Mouse (Mus musculus): ENCODE results near the gene Vat1. TPM values are rescaled to one million over a fixed set of nuclear protein-coding genes. Genes with fewer than 3 reads are reported as not detected.
"Not testable (repeated sequence)": the region's sequence is repeated elsewhere in the genome, so short reads cannot be mapped to it uniquely, and the experiment has no call there.

The Vat1 gene
- total and polyA plus RNA-seq, 2 experiments, result 11.2 to 30.4 TPM

GRCm38 (mm10) chr11:101450394-101450793, 15.6 kb downstream of the Vat1 start:
- peaks cover 14% of the 10 kb centered on the region; the same call in 1 of the 2 replicates for H3K79me2 ChIP-seq (ENCODE audit: control insufficient read depth, insufficient read depth, low read length)
- H3K27ac ChIP-seq (replicated peaks; ENCODE audit: insufficient read depth, low read depth, low read length), result no peak overlapping the region
- H3K4me3 ChIP-seq (ENCODE audit: insufficient read depth, low read depth, low read length), result no peak overlapping the region
- no peak for TF ChIP-seq POLR2A (IDR thresholded peaks at IDR 0.05; ENCODE audit: extremely low read depth, insufficient read depth, low read length)
- peak; percentile 48 for TF ChIP-seq CTCF (IDR thresholded peaks at IDR 0.05; ENCODE audit: low read depth, low read length)
- peaks cover 29% of the 10 kb centered on the region for H3K4me1 ChIP-seq (ENCODE audit: control insufficient read depth, insufficient read depth, low read length)
- 79% methylated on average over 3 of the region's 3 CpGs for WGBS
- H3K27me3 ChIP-seq (ENCODE audit: control insufficient read depth, insufficient read depth, low read length), result no peaks in the 10 kb centered on the region
- H3K36me3 ChIP-seq (ENCODE audit: control insufficient read depth, insufficient read depth, low read length), result peaks cover 1% of the 10 kb centered on the region
- DNase-seq (ENCODE audit: extremely low read depth, low read depth, low spot score), result peak; percentile 32
- no peak overlapping the region for H3K9ac ChIP-seq (ENCODE audit: low read depth, low read length)

GRCm38 (mm10) chr11:101449596-101449995, 16.4 kb downstream of the Vat1 start:
- 71% methylated on average over 4 of the region's 4 CpGs for WGBS
- H3K4me1 ChIP-seq (ENCODE audit: control insufficient read depth, insufficient read depth, low read length), result peaks cover 24% of the 10 kb centered on the region
- not testable (repeated sequence) for DNase-seq (ENCODE audit: extremely low read depth, low read depth, low spot score); H3K27ac ChIP-seq (replicated peaks; ENCODE audit: insufficient read depth, low read depth, low read length); H3K27me3 ChIP-seq (ENCODE audit: control insufficient read depth, insufficient read depth, low read length); H3K36me3 ChIP-seq (ENCODE audit: control insufficient read depth, insufficient read depth, low read length); H3K9ac ChIP-seq (ENCODE audit: low read depth, low read length); H3K4me3 ChIP-seq (ENCODE audit: insufficient read depth, low read depth, low read length)
- H3K79me2 ChIP-seq (ENCODE audit: control insufficient read depth, insufficient read depth, low read length), result peaks cover 14% of the 10 kb centered on the region; the same call in 1 of the 2 replicates

- Histone ChIP-seq H3K9ac (ENCODE audit: low read depth, low read length) (peak overlapping the region; percentile 76), H3K27ac (replicated peaks; ENCODE audit: insufficient read depth, low read depth, low read length) (peak overlapping the region; percentile 77), H3K4me1 (ENCODE audit: control insufficient read depth, insufficient read depth, low read length) (peaks cover 26% of the 10 kb centered on the region), H3K36me3 (ENCODE audit: control insufficient read depth, insufficient read depth, low read length) (peaks cover 13% of the 10 kb centered on the region), H3K27me3 (ENCODE audit: control insufficient read depth, insufficient read depth, low read length) (no peaks in the 10 kb centered on the region), H3K79me2 (ENCODE audit: control insufficient read depth, insufficient read depth, low read length) (peaks cover 13% of the 10 kb centered on the region; the same call in 1 of the 2 replicates), H3K4me3 (ENCODE audit: insufficient read depth, low read depth, low read length) (peak overlapping the region; percentile 61)
- WGBS, result 34% methylated on average over 4 of the region's 4 CpGs
- no peak for DNase-seq (ENCODE audit: extremely low read depth, low read depth, low spot score)
- TF ChIP-seq CTCF (IDR thresholded peaks at IDR 0.05; ENCODE audit: low read depth, low read length), result no peak
- no peak for TF ChIP-seq POLR2A (IDR thresholded peaks at IDR 0.05; ENCODE audit: extremely low read depth, insufficient read depth, low read length)
Measured at GRCm38 (mm10) chr11:101448899-101449298, 17.1 kb downstream of the Vat1 start.

GRCm38 (mm10) chr11:101448274-101448746, 17.7 kb downstream of the Vat1 start, which contains the start of gene Ifi35:
Ifi35 (plus strand) TSS chr11:101448407.
- Histone ChIP-seq H3K79me2 (ENCODE audit: control insufficient read depth, insufficient read depth, low read length) (peaks cover 7% of the 10 kb centered on the region; the same call in 1 of the 2 replicates), H3K27me3 (ENCODE audit: control insufficient read depth, insufficient read depth, low read length) (no peaks in the 10 kb centered on the region), H3K36me3 (ENCODE audit: control insufficient read depth, insufficient read depth, low read length) (peaks cover 17% of the 10 kb centered on the region), H3K9ac (ENCODE audit: low read depth, low read length) (peak within 1 kb of the TSS; percentile 76), H3K4me1 (ENCODE audit: control insufficient read depth, insufficient read depth, low read length) (peaks cover 29% of the 10 kb centered on the region), H3K4me3 (ENCODE audit: insufficient read depth, low read depth, low read length) (peak within 1 kb of the TSS; percentile 61), H3K27ac (replicated peaks; ENCODE audit: insufficient read depth, low read depth, low read length) (peak within 1 kb of the TSS; percentile 77)
- peak; percentile 90 for DNase-seq (ENCODE audit: extremely low read depth, low read depth, low spot score)
- no peak for TF ChIP-seq CTCF (IDR thresholded peaks at IDR 0.05; ENCODE audit: low read depth, low read length)
- peak; percentile 43; the same call in 1 of the 2 replicates for TF ChIP-seq POLR2A (IDR thresholded peaks at IDR 0.05; ENCODE audit: extremely low read depth, insufficient read depth, low read length)
- WGBS, result 2% methylated on average over 10 of the region's 10 CpGs

GRCm38 (mm10) chr11:101447786-101448185, 18.2 kb downstream of the Vat1 start:
- DNase-seq (ENCODE audit: extremely low read depth, low read depth, low spot score), result no peak
- H3K79me2 ChIP-seq (ENCODE audit: control insufficient read depth, insufficient read depth, low read length), result peaks cover 10% of the 10 kb centered on the region; the same call in 1 of the 2 replicates
- WGBS, result 85% methylated on average over 5 of the region's 5 CpGs
- no peaks in the 10 kb centered on the region for H3K27me3 ChIP-seq (ENCODE audit: control insufficient read depth, insufficient read depth, low read length)
- no peak for TF ChIP-seq POLR2A (IDR thresholded peaks at IDR 0.05; ENCODE audit: extremely low read depth, insufficient read depth, low read length)
- TF ChIP-seq CTCF (IDR thresholded peaks at IDR 0.05; ENCODE audit: low read depth, low read length), result no peak
- peaks cover 30% of the 10 kb centered on the region for H3K4me1 ChIP-seq (ENCODE audit: control insufficient read depth, insufficient read depth, low read length)
- no peak overlapping the region for H3K9ac ChIP-seq (ENCODE audit: low read depth, low read length)
- H3K27ac ChIP-seq (replicated peaks; ENCODE audit: insufficient read depth, low read depth, low read length), result 0 out of 2 replicates have a peak overlapping the region, but pooled peaks have one; percentile 7
- peaks cover 17% of the 10 kb centered on the region for H3K36me3 ChIP-seq (ENCODE audit: control insufficient read depth, insufficient read depth, low read length)
- H3K4me3 ChIP-seq (ENCODE audit: insufficient read depth, low read depth, low read length), result no peak overlapping the region

- H3K9ac ChIP-seq (ENCODE audit: low read depth, low read length); H3K27me3 ChIP-seq (ENCODE audit: control insufficient read depth, insufficient read depth, low read length); DNase-seq (ENCODE audit: extremely low read depth, low read depth, low spot score); H3K4me3 ChIP-seq (ENCODE audit: insufficient read depth, low read depth, low read length); H3K27ac ChIP-seq (replicated peaks; ENCODE audit: insufficient read depth, low read depth, low read length): not testable (repeated sequence)
- 90% methylated on average over 8 of the region's 8 CpGs for WGBS
- Histone ChIP-seq H3K79me2 (ENCODE audit: control insufficient read depth, insufficient read depth, low read length) (peaks cover 15% of the 10 kb centered on the region; the same call in 1 of the 2 replicates), H3K4me1 (ENCODE audit: control insufficient read depth, insufficient read depth, low read length) (peaks cover 22% of the 10 kb centered on the region), H3K36me3 (ENCODE audit: control insufficient read depth, insufficient read depth, low read length) (peaks cover 17% of the 10 kb centered on the region)
Measured at GRCm38 (mm10) chr11:101446860-101447259, 19.2 kb downstream of the Vat1 start.

Measured in liver, adult 2 months (tissue).